17 mouse cellular contexts compared by ENCODE assay signal in the genomic region with DNA sequence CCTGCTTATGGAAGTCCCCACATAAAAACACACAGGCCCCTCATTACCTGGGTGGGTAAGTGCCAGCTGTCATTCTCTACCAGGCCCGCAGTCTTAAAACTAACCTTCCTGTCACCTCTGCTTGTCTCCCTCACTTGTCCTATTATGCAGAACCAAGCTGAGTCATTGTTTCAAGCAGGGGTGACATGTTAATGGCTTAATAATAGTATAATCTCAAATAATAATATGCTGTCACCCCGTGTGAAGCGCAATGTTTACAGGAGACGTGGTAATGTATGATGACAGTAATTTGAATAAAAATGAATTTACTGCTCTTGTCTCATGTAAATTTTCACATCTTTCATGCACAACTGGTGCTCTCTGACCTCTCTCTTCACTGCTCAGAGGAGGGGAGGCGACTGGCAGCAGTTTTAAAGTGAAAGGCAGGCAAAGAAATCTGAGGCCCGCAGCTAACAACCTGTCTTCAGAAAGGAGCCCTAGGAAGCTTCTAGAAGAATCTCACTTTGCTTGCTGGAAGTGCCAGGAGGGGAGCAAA.
DNase-seq lines count a peak whose midpoint lies in the region; ATAC-seq and TF ChIP-seq lines count a peak whose summit lies in the region.
"Had no signal": no experiment of that assay in that cellular context is flagged by ENCODE, and none has a peak within 500 bp of the region (broad histone marks: within the 10 kb centered on the region; RNA-seq: fewer than 3 reads in every experiment).

No protein-coding gene starts in this region.

- H3K4me1 ChIP-seq in forebrain, embryonic 12.5 days, result peaks cover 3% of the 10 kb centered on the region; the same call in 1 of the 2 replicates
- no peaks in the 10 kb centered on the region for H3K4me1 ChIP-seq in forebrain, embryonic 10.5 days
- no peaks in the 10 kb centered on the region for H3K4me1 ChIP-seq in forebrain, embryonic 14.5 days (ENCODE audit: control insufficient read depth, insufficient read depth, low read length)
- H3K4me1 ChIP-seq in forebrain, embryonic 15.5 days, result 0 out of 2 replicates have a peak, but pooled peaks cover 4% of the 10 kb centered on the region
- no peaks in the 10 kb centered on the region for H3K4me1 ChIP-seq in forebrain, postnatal 0 days (ENCODE audit: insufficient read depth)
- H3K4me1 ChIP-seq: embryonic facial prominence, embryonic 12.5 days had no signal

- H3K4me3 ChIP-seq in forebrain, embryonic 12.5 days (replicated peaks), result no peak overlapping the region
- H3K4me3 ChIP-seq in forebrain, embryonic 10.5 days, result no peak overlapping the region
- H3K4me3 ChIP-seq in forebrain, embryonic 14.5 days (ENCODE audit: low read depth, low read length), result no peak overlapping the region
- no peak overlapping the region for H3K4me3 ChIP-seq in forebrain, embryonic 15.5 days
- H3K4me3 ChIP-seq in forebrain, postnatal 0 days (ENCODE audit: low read depth, low read length), result no peak overlapping the region
- H3K4me3 ChIP-seq: embryonic facial prominence, embryonic 10.5 days; embryonic facial prominence, embryonic 12.5 days had no signal

- no peak for TF ChIP-seq CTCF in brain, embryonic 14.5 days (IDR thresholded peaks at IDR 0.05; ENCODE audit: borderline replicate concordance, extremely low read depth, insufficient read depth, insufficient read length)
- no peak for TF ChIP-seq CTCF in forebrain, postnatal 0 days (IDR thresholded peaks at IDR 0.05; ENCODE audit: low read depth)

- no peak overlapping the region for H3K9ac ChIP-seq in forebrain, embryonic 12.5 days
- H3K9ac ChIP-seq in forebrain, embryonic 14.5 days (ENCODE audit: low read length), result no peak overlapping the region
- H3K9ac ChIP-seq in forebrain, embryonic 15.5 days (replicated peaks), result no peak overlapping the region
- no peak overlapping the region for H3K9ac ChIP-seq in forebrain, postnatal 0 days
- H3K9ac ChIP-seq: embryonic facial prominence, embryonic 12.5 days had no signal

- no peak overlapping the region for H3K27ac ChIP-seq in forebrain, embryonic 12.5 days
- no peak overlapping the region for H3K27ac ChIP-seq in forebrain, embryonic 10.5 days
- no peak overlapping the region for H3K27ac ChIP-seq in forebrain, embryonic 14.5 days (ENCODE audit: low read depth, low read length)
- H3K27ac ChIP-seq in forebrain, embryonic 15.5 days (replicated peaks), result no peak overlapping the region
- H3K27ac ChIP-seq in forebrain, postnatal 0 days (ENCODE audit: low read depth, low read length), result no peak overlapping the region
- H3K27ac ChIP-seq: embryonic facial prominence, embryonic 10.5 days; embryonic facial prominence, embryonic 12.5 days had no signal

- 64% methylated on average over 6 of the region's 6 CpGs for WGBS in forebrain, embryonic 12.5 days
- 85% methylated on average over 6 of the region's 6 CpGs for WGBS in forebrain, embryonic 10.5 days
- 66% methylated on average over 6 of the region's 6 CpGs for WGBS in forebrain, embryonic 14.5 days
- WGBS in forebrain, embryonic 15.5 days, result 54% methylated on average over 6 of the region's 6 CpGs
- WGBS in forebrain, postnatal 0 days, result 54% methylated on average over 6 of the region's 6 CpGs

- H3K36me3 ChIP-seq in forebrain, embryonic 12.5 days (replicated peaks), result no peaks in the 10 kb centered on the region
- no peaks in the 10 kb centered on the region for H3K36me3 ChIP-seq in forebrain, embryonic 10.5 days (replicated peaks)
- no peaks in the 10 kb centered on the region for H3K36me3 ChIP-seq in forebrain, embryonic 14.5 days (ENCODE audit: control insufficient read depth, insufficient read depth, low read length)
- H3K36me3 ChIP-seq in forebrain, embryonic 15.5 days, result no peaks in the 10 kb centered on the region
- H3K36me3 ChIP-seq in forebrain, postnatal 0 days (ENCODE audit: insufficient read depth), result no peaks in the 10 kb centered on the region
- H3K36me3 ChIP-seq: embryonic facial prominence, embryonic 10.5 days; embryonic facial prominence, embryonic 12.5 days had no signal

- H3K9me3 ChIP-seq in forebrain, embryonic 12.5 days, result no peaks in the 10 kb centered on the region
- H3K9me3 ChIP-seq in forebrain, embryonic 10.5 days, result no peaks in the 10 kb centered on the region
- no peaks in the 10 kb centered on the region for H3K9me3 ChIP-seq in forebrain, embryonic 14.5 days (replicated peaks; ENCODE audit: control insufficient read depth, low read length)
- no peaks in the 10 kb centered on the region for H3K9me3 ChIP-seq in forebrain, embryonic 15.5 days
- no peaks in the 10 kb centered on the region for H3K9me3 ChIP-seq in forebrain, postnatal 0 days (ENCODE audit: low read length)
- H3K9me3 ChIP-seq: embryonic facial prominence, embryonic 10.5 days; embryonic facial prominence, embryonic 12.5 days had no signal

- ATAC-seq in forebrain, embryonic 12.5 days (ENCODE audit: low FRiP score), result 0 out of 2 replicates have a peak, but pooled peaks have one; percentile 46
- no peak for ATAC-seq in forebrain, embryonic 14.5 days
- ATAC-seq in forebrain, embryonic 15.5 days (replicated peaks), result no peak
- ATAC-seq in forebrain, postnatal 0 days, result peak; percentile 79; the same call in 1 of the 2 replicates

- TF ChIP-seq POLR2A in brain, embryonic 14.5 days (IDR thresholded peaks at IDR 0.05; ENCODE audit: borderline replicate concordance, extremely low read depth, insufficient read depth, insufficient read length, poor library complexity, severe bottlenecking), result no peak

- no peak for DNase-seq in forebrain, embryonic 10.5 days (ENCODE audit: extremely low spot score, low spot score)
- DNase-seq in forebrain, embryonic 14.5 days (ENCODE audit: low spot score), result peak; percentile 51
- peak; percentile 64 for DNase-seq in brain, embryonic 14.5 days (ENCODE audit: low read depth)
- DNase-seq in forebrain, postnatal 0 days, result no peak
- DNase-seq in B cell, adult 2 months, result no peak
- DNase-seq: adrenal gland, adult 2 months; adrenal gland, postnatal 10 days; adrenal gland, postnatal 25 days; cerebellum, adult 11-12 months; cerebellum, adult 2 months; cerebellum, adult 9-10 months; cerebellum, postnatal 10 days; cerebellum, postnatal 25 days had no signal

- peaks cover 14% of the 10 kb centered on the region; the same call in 1 of the 2 replicates for H3K27me3 ChIP-seq in forebrain, embryonic 12.5 days
- H3K27me3 ChIP-seq in forebrain, embryonic 10.5 days (ENCODE audit: poor library complexity, severe bottlenecking), result no peaks in the 10 kb centered on the region; the same call in 1 of the 2 replicates
- H3K27me3 ChIP-seq in forebrain, embryonic 14.5 days (replicated peaks; ENCODE audit: control insufficient read depth, insufficient read depth, low read length), result no peaks in the 10 kb centered on the region
- H3K27me3 ChIP-seq in forebrain, embryonic 15.5 days, result no peaks in the 10 kb centered on the region
- no peaks in the 10 kb centered on the region; the same call in 1 of the 2 replicates for H3K27me3 ChIP-seq in forebrain, postnatal 0 days (ENCODE audit: insufficient read depth, low read length)
- H3K27me3 ChIP-seq: embryonic facial prominence, embryonic 12.5 days had no signal

- no peak overlapping the region for H3K4me2 ChIP-seq in forebrain, embryonic 12.5 days
- no peak overlapping the region for H3K4me2 ChIP-seq in forebrain, embryonic 14.5 days (ENCODE audit: low read length)
- H3K4me2 ChIP-seq in forebrain, embryonic 15.5 days (replicated peaks), result no peak overlapping the region
- no peak overlapping the region for H3K4me2 ChIP-seq in forebrain, postnatal 0 days (ENCODE audit: low read depth)
- H3K4me2 ChIP-seq: embryonic facial prominence, embryonic 12.5 days had no signal

Comparison
In these comparisons a context has a peak if more than half of its experiments do, and no peak if none do; other contexts are left out.
1. ATAC-seq: peak in forebrain, embryonic 12.5 days (single experiment) and forebrain, postnatal 0 days (single experiment); none in forebrain, embryonic 14.5 days (single experiment) and forebrain, embryonic 15.5 days (single experiment).
2. DNase-seq: peak in forebrain, embryonic 14.5 days (single experiment) and brain, embryonic 14.5 days (single experiment); none in forebrain, embryonic 10.5 days (single experiment), forebrain, postnatal 0 days (single experiment) and B cell, adult 2 months (0 of 2).